Mouse (Mus musculus): Measurements from ENCODE around the gene Pou4f2. TPM values are rescaled to one million over a fixed set of nuclear protein-coding genes. Genes with fewer than 3 reads are reported as not detected.

Pou4f2 gene
- polyA plus RNA-seq, 1 experiment = not detected

DNA sequence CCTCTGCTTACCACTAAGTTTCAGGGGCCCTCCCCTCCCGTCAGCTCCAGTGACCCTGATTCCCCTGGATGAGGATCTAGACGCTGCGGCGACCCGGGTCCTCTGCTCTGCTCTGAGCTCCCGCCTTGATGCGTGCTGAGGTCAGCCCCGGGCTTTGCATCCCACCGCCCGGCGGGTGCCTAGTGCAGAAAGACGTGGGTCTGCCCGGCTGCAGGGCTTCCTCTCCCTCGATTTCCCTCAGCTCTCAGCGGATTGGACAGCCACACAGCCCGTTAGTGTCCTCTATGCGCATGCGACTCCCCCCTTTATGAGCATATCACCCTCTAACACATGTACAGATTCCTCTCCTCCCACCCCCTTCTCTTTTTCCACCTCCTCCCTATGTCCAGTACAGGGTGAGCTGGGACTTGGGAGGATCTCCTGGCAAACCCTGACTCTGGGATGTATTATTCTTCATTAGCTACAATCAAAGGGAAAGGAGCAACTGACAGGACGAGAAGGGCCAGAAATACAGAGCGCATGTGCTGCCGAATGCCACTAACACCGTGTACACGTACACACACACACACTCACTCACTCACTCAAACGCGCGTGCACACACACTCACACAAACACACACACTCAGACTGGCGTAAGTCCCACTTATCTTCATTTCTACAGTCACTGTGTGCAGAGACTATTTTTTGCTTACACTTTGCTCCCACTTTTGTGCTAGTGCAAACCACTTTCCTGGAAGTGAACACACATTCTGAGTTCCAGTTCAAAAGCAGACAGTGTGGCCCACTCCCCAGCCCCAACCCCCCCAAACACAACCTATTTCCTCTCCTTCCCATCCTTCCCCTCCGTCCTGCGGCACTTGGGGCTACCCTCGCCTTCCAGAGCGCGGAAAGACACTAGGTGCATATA is 948 bp upstream of the Pou4f2 start:
- 11% methylated on average over 32 of the region's 32 CpGs for WGBS
- TF ChIP-seq CTCF (IDR thresholded peaks at IDR 0.05; ENCODE audit: extremely low read depth, insufficient read depth, insufficient read length, insufficient replicate concordance) (no peak), POLR2A (IDR thresholded peaks at IDR 0.05; ENCODE audit: low read depth, low read length) (no peak)
- Histone ChIP-seq H3K36me3 (ENCODE audit: control insufficient read depth, insufficient read depth, low read length) (no peaks in the 10 kb centered on the region), H3K4me1 (ENCODE audit: control insufficient read depth, insufficient read depth, insufficient read length) (no peaks in the 10 kb centered on the region), H3K27ac (ENCODE audit: insufficient read depth, low read length) (no peak overlapping the region), H3K27me3 (ENCODE audit: control insufficient read depth, insufficient read depth, low read length) (peaks cover 17% of the 10 kb centered on the region), H3K4me3 (ENCODE audit: extremely low read depth, insufficient read depth, insufficient read length) (no peak overlapping the region)
- no peak for DNase-seq (ENCODE audit: low read depth in 1 of 2, low spot score in 2 of 2)

DNA sequence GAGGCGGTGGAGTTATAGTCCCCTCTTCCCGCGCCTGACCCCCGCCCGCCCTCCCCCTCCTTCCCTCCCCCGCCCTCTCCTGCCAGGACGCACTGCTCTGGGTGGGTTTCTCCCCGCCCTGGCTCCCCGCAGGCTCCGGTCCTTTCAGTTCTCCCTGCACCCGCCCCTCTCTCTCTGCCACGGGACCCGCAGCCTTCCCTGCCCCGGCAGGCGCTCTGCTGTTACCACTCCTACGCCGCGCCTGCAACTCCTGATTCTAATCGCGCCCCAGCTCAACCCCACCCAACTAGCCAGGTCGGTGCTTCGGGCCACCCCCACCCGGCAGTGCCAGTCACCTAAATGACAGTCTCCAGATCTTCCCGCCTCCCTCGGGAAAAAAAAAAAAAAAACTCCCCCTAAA is 216 bp upstream of the Pou4f2 start:
- H3K4me1 ChIP-seq (ENCODE audit: control insufficient read depth, insufficient read depth, insufficient read length) = no peaks in the 10 kb centered on the region
- no peak for TF ChIP-seq CTCF (IDR thresholded peaks at IDR 0.05; ENCODE audit: extremely low read depth, insufficient read depth, insufficient read length, insufficient replicate concordance)
- no peak overlapping the region for H3K27ac ChIP-seq (ENCODE audit: insufficient read depth, low read length)
- no peak for DNase-seq (ENCODE audit: low read depth in 1 of 2, low spot score in 2 of 2)
- peaks cover 17% of the 10 kb centered on the region for H3K27me3 ChIP-seq (ENCODE audit: control insufficient read depth, insufficient read depth, low read length)
- 3% methylated on average over 16 of the region's 25 CpGs for WGBS
- no peak overlapping the region for H3K4me3 ChIP-seq (ENCODE audit: extremely low read depth, insufficient read depth, insufficient read length)
- H3K36me3 ChIP-seq (ENCODE audit: control insufficient read depth, insufficient read depth, low read length) = no peaks in the 10 kb centered on the region

DNA sequence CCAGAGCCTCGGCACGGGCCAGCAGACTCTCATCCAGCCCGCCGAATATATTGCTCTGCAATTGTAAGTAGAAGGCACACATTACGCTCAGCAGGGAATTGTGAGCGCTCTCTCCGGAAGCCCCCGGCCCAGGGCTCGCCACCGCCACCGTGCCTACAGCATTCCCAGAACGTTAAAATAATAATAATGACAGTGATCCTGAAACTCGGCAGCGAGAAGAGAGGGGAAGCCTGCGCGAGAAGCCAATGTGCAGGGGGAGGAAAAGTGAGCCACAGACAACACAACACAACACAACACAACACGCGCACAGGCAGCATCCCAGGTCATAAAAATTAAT is 853 bp downstream of the Pou4f2 start:
- no peak for TF ChIP-seq POLR2A (IDR thresholded peaks at IDR 0.05; ENCODE audit: low read depth, low read length)
- no peak for TF ChIP-seq CTCF (IDR thresholded peaks at IDR 0.05; ENCODE audit: extremely low read depth, insufficient read depth, insufficient read length, insufficient replicate concordance)
- DNase-seq (ENCODE audit: low read depth in 1 of 2, low spot score in 2 of 2) = no peak
- no peaks in the 10 kb centered on the region for H3K4me1 ChIP-seq (ENCODE audit: control insufficient read depth, insufficient read depth, insufficient read length)
- H3K27me3 ChIP-seq (ENCODE audit: control insufficient read depth, insufficient read depth, low read length) = peaks cover 17% of the 10 kb centered on the region
- WGBS = 7% methylated on average over 18 of the region's 18 CpGs
- H3K27ac ChIP-seq (ENCODE audit: insufficient read depth, low read length) = no peak overlapping the region
- no peak overlapping the region for H3K4me3 ChIP-seq (ENCODE audit: extremely low read depth, insufficient read depth, insufficient read length)
- H3K36me3 ChIP-seq (ENCODE audit: control insufficient read depth, insufficient read depth, low read length) = no peaks in the 10 kb centered on the region

DNA sequence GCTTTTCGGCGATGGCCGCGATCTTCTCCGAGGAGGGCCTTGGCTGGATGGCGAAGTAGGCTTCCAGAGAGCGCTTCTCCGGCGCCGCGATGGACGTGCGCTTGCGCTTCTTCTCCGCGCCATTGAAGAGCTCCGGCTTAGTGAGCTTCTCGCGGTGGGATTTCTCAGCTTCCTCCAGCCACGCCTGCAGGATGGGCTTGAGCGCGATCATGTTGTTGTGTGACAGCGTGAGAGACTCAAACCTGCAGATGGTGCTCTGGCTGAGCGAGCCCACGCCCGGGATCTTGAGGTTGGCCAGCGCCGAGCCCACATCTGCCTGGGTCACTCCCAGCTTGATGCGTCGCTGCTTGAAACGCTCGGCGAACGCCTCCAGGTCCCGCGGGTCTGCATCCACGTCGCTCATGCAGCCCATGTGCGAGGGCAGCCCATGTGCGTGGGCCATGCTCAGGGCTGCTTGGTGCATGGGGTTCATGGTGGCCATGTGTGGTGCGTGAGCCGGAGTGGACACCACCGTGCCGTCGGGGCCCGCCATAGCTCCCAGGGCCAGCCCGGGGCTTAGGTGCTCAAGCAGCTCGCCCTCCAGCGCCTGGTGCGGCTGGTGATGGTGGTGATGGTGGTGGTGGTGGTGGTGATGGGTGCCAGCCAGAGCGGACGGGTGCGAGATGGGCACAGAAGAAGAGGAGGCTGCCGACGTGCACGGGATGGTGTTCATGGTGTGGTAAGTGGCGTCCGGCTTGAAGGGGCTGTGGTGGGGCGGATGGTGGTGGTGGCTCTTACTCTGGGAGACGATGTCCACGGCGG is 1.4 kb downstream of the Pou4f2 start:
- 8% methylated on average over 61 of the region's 62 CpGs for WGBS
- no peaks in the 10 kb centered on the region for H3K36me3 ChIP-seq (ENCODE audit: control insufficient read depth, insufficient read depth, low read length)
- H3K27ac ChIP-seq (ENCODE audit: insufficient read depth, low read length) = no peak overlapping the region
- H3K27me3 ChIP-seq (ENCODE audit: control insufficient read depth, insufficient read depth, low read length) = peaks cover 17% of the 10 kb centered on the region
- DNase-seq (ENCODE audit: low read depth in 1 of 2, low spot score in 2 of 2) = no peak
- no peaks in the 10 kb centered on the region for H3K4me1 ChIP-seq (ENCODE audit: control insufficient read depth, insufficient read depth, insufficient read length)
- TF ChIP-seq CTCF (IDR thresholded peaks at IDR 0.05; ENCODE audit: extremely low read depth, insufficient read depth, insufficient read length, insufficient replicate concordance) (no peak), POLR2A (IDR thresholded peaks at IDR 0.05; ENCODE audit: low read depth, low read length) (no peak)
- H3K4me3 ChIP-seq (ENCODE audit: extremely low read depth, insufficient read depth, insufficient read length) = no peak overlapping the region

DNA sequence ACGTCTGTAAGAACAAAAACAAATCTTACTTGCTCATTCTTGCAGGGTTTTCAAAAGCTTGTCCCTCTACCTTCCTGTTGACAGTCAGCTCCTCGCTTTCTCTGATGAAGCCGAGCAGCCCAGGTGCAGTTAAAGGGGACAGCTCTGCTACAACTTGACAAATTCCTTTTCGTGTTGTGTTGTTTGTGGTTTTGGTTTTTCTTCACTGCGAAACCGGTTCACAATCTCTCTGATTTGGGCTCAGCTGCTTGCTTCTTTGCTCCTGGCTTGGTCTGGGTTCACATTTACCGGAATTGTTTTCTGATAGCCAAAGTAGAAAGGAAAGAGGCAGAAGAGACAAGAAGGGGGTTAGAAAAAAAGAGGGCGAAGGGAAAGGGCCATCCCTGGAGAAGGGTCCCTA is 2.1 kb downstream of the Pou4f2 start:
- Histone ChIP-seq H3K4me3 (ENCODE audit: extremely low read depth, insufficient read depth, insufficient read length) (no peak overlapping the region), H3K27me3 (ENCODE audit: control insufficient read depth, insufficient read depth, low read length) (peaks cover 17% of the 10 kb centered on the region), H3K36me3 (ENCODE audit: control insufficient read depth, insufficient read depth, low read length) (no peaks in the 10 kb centered on the region), H3K4me1 (ENCODE audit: control insufficient read depth, insufficient read depth, insufficient read length) (no peaks in the 10 kb centered on the region), H3K27ac (ENCODE audit: insufficient read depth, low read length) (no peak overlapping the region)
- TF ChIP-seq POLR2A (IDR thresholded peaks at IDR 0.05; ENCODE audit: low read depth, low read length) (no peak), CTCF (IDR thresholded peaks at IDR 0.05; ENCODE audit: extremely low read depth, insufficient read depth, insufficient read length, insufficient replicate concordance) (no peak)
- DNase-seq (ENCODE audit: low read depth in 1 of 2, low spot score in 2 of 2) = no peak
- WGBS = 11% methylated on average over 8 of the region's 8 CpGs

DNA sequence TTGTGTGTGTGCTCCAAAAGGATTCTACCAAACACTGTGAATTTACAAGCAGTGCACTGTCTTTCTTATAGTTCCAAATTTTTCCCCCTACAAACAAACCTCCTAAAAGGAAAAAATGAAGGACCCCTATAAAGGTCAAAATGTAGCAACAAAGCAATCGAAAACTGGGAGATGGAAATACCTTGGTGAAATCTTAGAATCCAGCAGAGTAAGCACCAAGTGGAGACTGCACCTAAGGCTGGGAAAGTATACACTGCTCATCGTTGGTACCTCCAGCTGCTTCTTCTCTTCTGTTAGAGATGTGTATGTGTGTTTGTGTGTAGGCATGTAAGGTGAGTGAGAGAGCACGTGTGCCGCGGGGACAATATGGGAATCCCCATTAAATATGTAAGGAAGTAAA is 3.1 kb downstream of the Pou4f2 start:
- 11% methylated on average over 5 of the region's 5 CpGs for WGBS
- no peak for DNase-seq (ENCODE audit: low read depth in 1 of 2, low spot score in 2 of 2)
- H3K4me1 ChIP-seq (ENCODE audit: control insufficient read depth, insufficient read depth, insufficient read length) = no peaks in the 10 kb centered on the region
- peaks cover 17% of the 10 kb centered on the region for H3K27me3 ChIP-seq (ENCODE audit: control insufficient read depth, insufficient read depth, low read length)
- no peak for TF ChIP-seq CTCF (IDR thresholded peaks at IDR 0.05; ENCODE audit: extremely low read depth, insufficient read depth, insufficient read length, insufficient replicate concordance)
- no peak for TF ChIP-seq POLR2A (IDR thresholded peaks at IDR 0.05; ENCODE audit: low read depth, low read length)
- H3K4me3 ChIP-seq (ENCODE audit: extremely low read depth, insufficient read depth, insufficient read length) = no peak overlapping the region
- H3K27ac ChIP-seq (ENCODE audit: insufficient read depth, low read length) = no peak overlapping the region
- no peaks in the 10 kb centered on the region for H3K36me3 ChIP-seq (ENCODE audit: control insufficient read depth, insufficient read depth, low read length)
